Mouse (Mus musculus): ENCODE measurements at regions not wholly inside any gene's neighbourhood (a gene's known extent, or its start where the extent isn't known, plus 50 kb on each side); places are given as distances from the start of the nearest gene placed in this dataset.

- no peak for DNase-seq (ENCODE audit: extremely low read depth, low read depth)
Observed at GRCm38 (mm10) chr12:92152922-92153235, 303.9 kb upstream of the Sel1l start.

GRCm38 (mm10) chr12:92152043-92152921 lies 303.3 kb upstream of the Sel1l start:
- DNase-seq (ENCODE audit: extremely low read depth, low read depth) = no peak

GRCm38 (mm10) chr12:92137539-92137938 lies 288.6 kb upstream of the Sel1l start:
- no peak for DNase-seq (ENCODE audit: extremely low read depth, low read depth)

DNA sequence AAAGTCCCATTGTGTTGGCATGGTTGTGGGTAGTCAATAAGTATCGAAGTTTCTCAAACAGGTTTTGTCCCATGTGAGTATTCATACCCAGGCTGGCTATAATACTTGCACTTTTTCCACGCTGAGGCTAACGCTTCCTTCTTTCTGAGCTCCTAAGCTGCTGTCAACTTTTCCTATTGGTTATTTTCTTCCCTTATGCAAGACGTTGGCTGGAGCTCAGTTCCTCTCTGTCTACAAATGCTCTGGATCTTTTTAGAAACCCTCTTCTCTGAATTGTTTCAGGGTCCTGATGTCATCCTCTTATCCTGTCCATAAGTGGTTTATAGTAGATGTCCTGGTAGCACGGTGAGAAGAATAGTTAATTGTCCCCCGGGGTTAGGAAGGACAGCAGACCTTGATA lies 278.7 kb upstream of the Sel1l start:
- no peak for DNase-seq (ENCODE audit: extremely low read depth, low read depth)

- DNase-seq (ENCODE audit: extremely low read depth, low read depth) = no peak
Observed at GRCm38 (mm10) chr12:92120164-92120815, 271.3 kb upstream of the Sel1l start.

DNA sequence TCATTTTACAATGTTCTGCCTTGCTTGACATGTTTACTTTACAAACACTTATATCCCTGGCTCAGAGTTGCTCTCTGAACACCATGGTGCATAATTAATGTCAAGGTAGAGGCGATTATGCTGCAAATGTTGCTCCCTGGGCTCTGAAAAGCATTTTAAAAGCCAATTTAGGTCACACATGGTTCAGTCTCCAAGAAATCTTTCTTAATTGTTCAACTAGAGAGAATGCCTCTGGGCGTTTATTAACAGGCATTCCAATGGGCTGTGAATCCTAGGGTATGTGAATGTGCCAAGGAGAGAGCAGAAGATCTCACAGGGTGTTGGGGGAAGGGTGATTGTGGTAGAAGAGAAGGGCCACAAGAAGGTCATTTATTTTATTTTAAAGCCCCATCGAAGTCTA lies 260.7 kb upstream of the Sel1l start:
- no peak for DNase-seq (ENCODE audit: extremely low read depth, low read depth)

- no peak for DNase-seq (ENCODE audit: extremely low read depth, low read depth)
Observed at GRCm38 (mm10) chr12:92100080-92100479, 251.1 kb upstream of the Sel1l start.

DNA sequence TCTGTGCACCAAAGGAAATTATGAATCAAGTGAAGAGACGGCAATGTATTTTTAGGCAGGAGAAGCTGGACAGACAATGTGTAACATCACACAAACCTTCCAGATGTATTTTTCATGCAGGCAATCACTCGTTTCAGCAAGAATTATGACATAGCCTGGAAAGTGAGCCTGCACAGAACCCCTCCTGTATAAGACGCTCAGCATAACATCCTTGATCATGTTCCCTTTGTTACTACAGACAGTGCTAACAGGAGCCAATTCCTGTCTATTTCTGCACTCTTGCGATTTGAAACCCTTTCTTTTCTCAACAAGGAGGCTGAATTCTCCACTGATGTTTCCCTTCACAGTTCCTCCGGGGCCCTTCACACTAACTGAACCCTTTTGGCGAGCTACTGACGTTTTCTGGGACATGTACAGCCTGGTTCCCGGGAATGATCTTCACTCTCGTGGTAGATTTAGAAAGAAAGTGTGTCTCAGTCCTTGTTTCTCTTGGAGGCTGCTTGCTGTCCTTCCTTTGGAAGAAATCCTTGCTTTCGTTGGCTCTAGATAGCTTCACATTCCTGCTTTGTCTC lies 243.9 kb upstream of the Sel1l start:
- DNase-seq (ENCODE audit: extremely low read depth, low read depth) = no peak

GRCm38 (mm10) chr12:92073209-92073608 lies 224.3 kb upstream of the Sel1l start:
- DNase-seq (ENCODE audit: extremely low read depth, low read depth) = no peak

GRCm38 (mm10) chr12:92062731-92063130 lies 213.8 kb upstream of the Sel1l start:
- DNase-seq (ENCODE audit: extremely low read depth, low read depth) = no peak

GRCm38 (mm10) chr12:92040481-92040880 lies 191.5 kb upstream of the Sel1l start:
- no peak for DNase-seq (ENCODE audit: extremely low read depth, low read depth)

GRCm38 (mm10) chr12:92029192-92029591 lies 180.2 kb upstream of the Sel1l start:
- DNase-seq (ENCODE audit: extremely low read depth, low read depth) = no peak

DNA sequence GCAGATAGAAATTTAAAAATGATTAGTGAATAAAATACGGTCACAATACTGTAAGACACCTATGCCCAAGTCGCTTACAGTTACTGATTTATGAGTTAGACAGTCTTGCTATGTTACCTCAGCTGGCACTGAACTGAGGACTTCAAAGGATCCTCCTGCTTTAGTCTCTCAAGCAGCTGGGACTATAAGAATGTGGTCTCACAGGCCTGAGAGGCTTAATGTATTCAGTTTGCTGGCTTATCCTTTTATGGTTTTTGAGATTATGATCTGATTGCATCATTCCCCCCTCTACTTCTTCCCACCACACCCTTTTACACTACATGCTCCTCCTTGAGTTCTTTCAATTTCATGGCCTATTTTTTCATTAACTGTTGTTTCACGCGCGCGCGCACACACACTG lies 179.4 kb upstream of the Sel1l start:
- DNase-seq (ENCODE audit: extremely low read depth, low read depth) = no peak

- no peak for DNase-seq (ENCODE audit: extremely low read depth, low read depth)
Observed at GRCm38 (mm10) chr12:92024461-92025218, 175.7 kb upstream of the Sel1l start.

DNA sequence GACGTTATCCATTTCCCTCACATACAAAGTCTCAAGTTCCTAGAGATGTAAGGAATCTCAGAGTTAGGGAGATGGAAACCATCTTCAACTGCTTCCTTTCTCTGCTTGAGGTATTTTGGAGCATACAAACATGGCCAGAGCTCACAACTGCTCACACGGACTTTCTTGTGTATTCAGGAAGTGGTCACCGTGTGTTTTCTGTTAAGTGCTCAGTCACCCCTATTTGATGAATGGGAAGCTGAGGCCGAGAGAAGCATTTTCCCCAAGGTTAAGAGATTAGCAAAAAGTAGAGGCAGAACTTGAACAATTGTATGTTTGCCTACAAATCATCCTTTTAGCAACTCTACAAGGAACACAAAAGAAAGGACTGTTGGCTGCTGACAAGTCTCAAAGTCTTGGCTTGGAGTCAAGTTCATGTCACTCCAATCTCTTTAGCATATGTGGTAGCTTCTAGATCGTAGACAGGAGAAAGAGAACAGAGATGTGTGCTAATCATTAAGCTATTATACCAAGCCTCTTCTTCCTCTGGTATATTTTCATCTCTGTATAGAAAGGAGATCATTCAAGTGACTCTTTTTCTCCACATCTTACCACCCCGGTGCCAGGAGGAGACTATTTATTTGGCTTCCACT lies 170.8 kb upstream of the Sel1l start:
- DNase-seq (ENCODE audit: extremely low read depth, low read depth) = no peak

DNA sequence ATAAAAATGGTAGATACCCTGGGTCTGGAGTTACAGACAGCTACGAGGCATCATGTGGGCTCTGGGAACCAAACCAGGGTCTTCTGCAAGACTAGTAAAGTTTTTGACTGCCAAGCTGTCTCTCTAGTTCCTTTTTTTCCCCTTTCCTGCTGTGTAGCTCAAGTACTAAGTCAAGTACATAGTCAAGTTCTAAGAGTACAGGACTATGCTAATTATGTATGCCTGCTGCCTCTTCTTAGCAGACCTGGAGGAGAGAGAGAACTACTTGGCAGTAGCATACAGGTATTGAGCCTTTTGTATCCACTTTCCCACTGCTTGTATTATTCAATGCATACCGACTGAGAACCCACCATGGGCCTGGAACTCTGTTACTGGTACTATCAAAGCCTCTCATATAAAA lies 166.4 kb upstream of the Sel1l start:
- no peak for DNase-seq (ENCODE audit: extremely low read depth, low read depth)

GRCm38 (mm10) chr12:92013979-92014378 lies 165.0 kb upstream of the Sel1l start:
- no peak for DNase-seq (ENCODE audit: extremely low read depth, low read depth)

DNA sequence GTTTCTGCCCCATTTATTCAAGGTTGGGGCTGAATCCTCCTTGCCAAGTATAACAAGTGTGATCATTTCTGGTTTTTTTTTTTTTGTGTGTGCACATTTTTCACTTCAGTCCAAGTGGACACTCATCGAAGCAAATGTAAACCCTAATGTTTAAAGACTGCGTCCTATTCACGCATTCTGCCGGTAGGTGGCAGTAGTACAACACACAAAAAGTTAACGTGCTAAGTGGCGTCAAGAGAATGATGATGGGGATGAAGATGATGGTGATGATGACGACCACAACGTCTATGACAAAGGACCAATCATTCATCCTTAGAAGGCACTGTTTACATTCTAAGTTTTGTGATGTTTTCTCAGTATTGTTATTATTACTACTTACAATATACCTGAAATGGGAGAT lies 164.3 kb upstream of the Sel1l start:
- peak; percentile 4 for DNase-seq (ENCODE audit: extremely low read depth, low read depth)

GRCm38 (mm10) chr12:92004391-92005094 lies 155.6 kb upstream of the Sel1l start:
- no peak for DNase-seq (ENCODE audit: extremely low read depth, low read depth)

DNA sequence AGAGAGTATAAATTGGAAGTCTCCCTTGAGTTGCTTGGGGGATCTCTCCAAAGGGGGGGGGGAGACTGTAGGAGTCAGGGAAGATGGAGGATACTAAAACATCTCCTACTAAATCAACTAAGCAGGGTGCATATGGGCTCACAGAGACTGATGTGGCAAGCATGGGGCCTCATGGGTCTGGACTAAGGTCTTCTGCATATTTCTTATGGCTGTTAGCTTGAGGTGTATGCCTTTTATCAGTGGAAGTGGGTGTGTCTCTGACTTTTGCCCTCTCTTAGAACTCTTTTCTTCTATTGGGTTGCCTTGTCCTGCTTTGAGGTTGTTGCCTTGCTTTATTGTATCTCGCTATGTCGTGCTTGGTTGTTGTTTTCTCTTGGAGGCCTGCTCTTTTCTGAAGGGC lies 150.1 kb upstream of the Sel1l start:
- DNase-seq (ENCODE audit: extremely low read depth, low read depth) = no peak

- no peak for DNase-seq (ENCODE audit: extremely low read depth, low read depth)
Observed at GRCm38 (mm10) chr12:91997404-91997803, 148.4 kb upstream of the Sel1l start.
